Mouse (Mus musculus) kidney, adult 10 weeks (tissue): ENCODE measurements around the gene Ppig. TPM values are rescaled to one million over a fixed set of nuclear protein-coding genes. Genes with fewer than 3 reads are reported as not detected.

Experiments
- polyA plus RNA-seq: library from polyadenylated mRNA; stranded (reverse); fragments of 350-450 nt; fragmentation: Illumina TruSeq; extraction: RNeasy Lipid Tissue Mini Kit (QIAGEN cat#74804); gene quantifications from one replicate; pipeline ENCODE4 v1.2.3, GENCODE M21; 2014; ENCODE audit warnings: low read depth, low replicate concordance

Gene Ppig
- 161 TPM for polyA plus RNA-seq

DNA sequence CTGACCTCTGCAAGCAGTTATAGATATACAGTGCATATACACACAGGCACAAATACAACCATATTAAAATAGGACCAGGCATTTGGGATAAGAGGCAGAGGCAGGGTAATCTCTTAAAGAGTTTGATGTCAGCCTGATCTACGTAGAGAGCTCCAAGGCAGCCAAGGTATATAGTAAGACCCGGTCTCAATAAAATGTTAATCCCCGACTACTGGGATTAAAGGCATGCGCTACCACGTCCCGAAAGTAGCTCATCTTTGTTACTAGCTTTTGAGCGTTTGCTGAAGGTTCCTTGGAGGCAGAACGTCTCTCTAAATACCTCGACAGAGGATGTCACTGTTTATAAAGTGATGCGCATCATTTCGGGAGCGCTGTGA is at the start of gene Ppig:
Ppig (plus strand) TSS at position 273 of the 377 bp plus-strand sequence.

DNA sequence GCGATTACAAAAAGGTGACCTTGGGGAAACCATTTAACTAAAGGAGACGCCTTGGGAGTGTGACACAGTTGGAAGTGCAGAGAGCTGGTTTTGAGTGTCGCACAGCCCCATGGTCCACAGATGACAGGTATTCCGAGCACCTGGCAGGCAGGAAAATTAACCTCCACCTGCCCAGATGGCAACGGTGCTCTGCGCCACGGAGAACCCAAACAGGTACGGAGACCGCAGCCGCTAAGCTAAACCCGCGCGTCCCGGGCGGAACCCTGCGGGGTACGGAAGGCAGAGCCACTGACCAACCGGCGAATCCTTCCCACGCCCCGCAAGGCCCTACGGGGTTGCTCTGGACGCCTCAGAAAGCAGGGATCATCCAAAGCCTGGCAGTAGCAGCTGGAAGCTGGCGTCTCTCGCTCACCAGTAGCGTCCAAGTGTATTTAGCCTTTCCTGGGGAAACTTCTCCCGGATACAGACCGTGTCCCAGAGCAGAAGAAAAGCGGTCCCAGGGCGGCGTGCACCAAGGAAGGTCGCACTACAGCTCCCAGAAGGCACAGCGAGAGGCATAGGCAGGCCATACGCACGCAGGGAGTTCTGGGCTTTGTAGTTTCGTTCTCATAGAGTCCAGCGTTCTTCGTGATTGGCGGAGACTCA is 9.2 kb upstream of the Ppig start, which contains the start of gene Fastkd1:
Fastkd1 (minus strand) TSS at position 536 of the 645 bp plus-strand sequence.

DNA sequence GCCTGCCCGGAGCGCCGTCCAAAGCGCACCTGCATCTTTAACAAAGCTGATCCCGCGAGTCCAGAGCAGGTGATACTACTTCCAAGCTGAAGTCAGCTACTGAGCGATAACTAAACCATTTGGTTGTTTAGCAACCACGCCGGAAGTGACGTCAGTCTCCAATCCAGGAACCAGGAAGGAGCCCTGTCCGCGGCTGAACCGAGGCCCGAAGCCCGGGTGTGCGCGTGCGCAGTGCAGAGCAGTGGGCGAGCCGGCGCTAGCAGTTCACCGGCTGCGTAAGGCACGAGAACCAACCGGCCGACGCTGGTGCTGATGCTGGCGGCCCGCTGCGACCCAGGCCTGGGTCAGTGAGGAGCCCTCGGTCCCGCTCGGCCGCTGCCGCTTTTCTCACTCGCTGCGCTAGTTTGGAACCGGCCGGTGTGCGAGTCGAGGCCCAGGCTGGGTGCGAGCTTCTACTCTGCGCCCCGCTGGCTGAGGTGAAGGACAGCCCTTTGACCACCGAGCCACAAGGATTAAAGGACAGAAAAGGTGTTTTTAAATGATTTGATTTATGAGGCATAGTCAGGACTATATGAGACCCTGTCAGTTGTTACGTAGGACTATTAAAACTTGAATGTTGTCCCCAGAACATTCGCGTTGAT is 67.2 kb downstream of the Ppig start, which contains the start of the genes Ccdc173 and Phospho2:
Ccdc173 (minus strand) TSS at position 147 of the 641 bp plus-strand sequence.
Phospho2 (plus strand) TSS at position 195 of the 641 bp plus-strand sequence.

Other genes with a start within 250 kb of the Ppig start
- 458 TPM for gene Lrp2, start 136.5 kb upstream of the Ppig start, polyA plus RNA-seq
- gene Bbs5, start 75.4 kb upstream of the Ppig start, polyA plus RNA-seq, result 27.0 TPM
- 0.40 TPM for gene Klhl41, start 52.4 kb upstream of the Ppig start, polyA plus RNA-seq
- 59.7 TPM for gene Fastkd1, start 9.0 kb upstream of the Ppig start, polyA plus RNA-seq
- 9.6 TPM for gene Ccdc173, start 67.0 kb downstream of the Ppig start, polyA plus RNA-seq
- 66.9 TPM for gene Phospho2, start 67.1 kb downstream of the Ppig start, polyA plus RNA-seq
- 4.0 TPM for gene Klhl23, start 99.4 kb downstream of the Ppig start, polyA plus RNA-seq
- gene Ssb, start 139.0 kb downstream of the Ppig start, polyA plus RNA-seq, result 479 TPM
- 73.0 TPM for gene Mettl5, start 163.1 kb downstream of the Ppig start, polyA plus RNA-seq
- 103 TPM for gene Ubr3, start 174.7 kb downstream of the Ppig start, polyA plus RNA-seq